Mouse (Mus musculus) MEL (cell line): ENCODE measurements around the gene Crisp4. TPM values are rescaled to one million over a fixed set of nuclear protein-coding genes. Genes with fewer than 3 reads are reported as not detected.

Source experiments
- DNase-seq: peaks from one replicate; pipeline ENCODE4 v3.0.0; 2011; ENCODE audit warnings: low read depth, low spot score
- H3K27ac ChIP-seq: 2 replicates; pipeline ENCODE4 v1.5.1; 2012; ENCODE audit warnings: low read depth, mild to moderate bottlenecking, control low read depth, low read length, moderate library complexity; ENCODE audit not compliant: control insufficient read depth
- H3K27me3 ChIP-seq, 2 experiments: fragments of 150-350 bp in 1 of 2; sonication (generic) in 1 of 2; 2 replicates each; pipeline ENCODE4 v1.6.1; 2012; ENCODE audit warnings: low read length in 2 of 2, mild to moderate bottlenecking in 2 of 2, improper control_type of control experiment in 1 of 2, moderate library complexity in 1 of 2; ENCODE audit not compliant: insufficient read depth in 2 of 2, control insufficient read depth in 1 of 2
- H3K36me3 ChIP-seq, 2 experiments: 2 replicates each; pipeline ENCODE4 v1.6.1; 2012 to 2014; ENCODE audit warnings: low read length in 2 of 2, improper control_type of control experiment in 1 of 2, inconsistent platforms in 1 of 2, mild to moderate bottlenecking in 1 of 2; ENCODE audit not compliant: insufficient read depth in 2 of 2, control insufficient read depth in 1 of 2
- H3K4me1 ChIP-seq, 2 experiments: fragments of 150-350 bp in 1 of 2; sonication (generic) in 1 of 2; 2 replicates each; pipeline ENCODE4 v1.6.1; 2012; ENCODE audit warnings: low read length in 2 of 2, improper control_type of control experiment in 1 of 2, mild to moderate bottlenecking in 1 of 2; ENCODE audit not compliant: insufficient read depth in 2 of 2, control insufficient read depth in 1 of 2
- H3K4me3 ChIP-seq, 2 experiments: fragments of 150-350 bp in 1 of 2; sonication (generic) in 1 of 2; 2 replicates each; pipeline ENCODE4 v1.5.1; 2012; ENCODE audit warnings: low read depth in 2 of 2, low read length in 2 of 2, mild to moderate bottlenecking in 2 of 2, moderate library complexity in 2 of 2, control low read depth in 1 of 2, improper control_type of control experiment in 1 of 2; ENCODE audit not compliant: control insufficient read depth in 1 of 2, insufficient read depth in 1 of 2
- H3K79me2 ChIP-seq: 2 replicates; pipeline ENCODE4 v1.6.1; 2012; ENCODE audit warnings: mild to moderate bottlenecking, low read length, moderate library complexity; ENCODE audit not compliant: control insufficient read depth, poor library complexity, insufficient read depth
- H3K9ac ChIP-seq: 2 replicates; pipeline ENCODE4 v1.6.1; 2012; ENCODE audit warnings: low read depth, mild to moderate bottlenecking, control low read depth, low read length, moderate library complexity; ENCODE audit not compliant: control insufficient read depth, poor library complexity, severe bottlenecking
- H3K9me3 ChIP-seq: fragments of 150-350 bp; sonication (generic); replicated peaks from 2 replicates; pipeline ENCODE4 v1.6.1; 2012; ENCODE audit warnings: mild to moderate bottlenecking, low read length, improper control_type of control experiment, moderate library complexity; ENCODE audit not compliant: insufficient read depth
- BHLHE40 ChIP-seq: IDR thresholded peaks from 2 replicates; pipeline ENCODE4 v1.6.1; 2012; ENCODE audit warnings: low read depth, mild to moderate bottlenecking, inconsistent platforms, low read length, improper control_type of control experiment, borderline replicate concordance
- CHD2 ChIP-seq: IDR thresholded peaks from 2 replicates; pipeline ENCODE4 v1.6.1; 2011; ENCODE audit warnings: low read length, improper control_type of control experiment
- CTCF ChIP-seq, 3 experiments: IDR thresholded peaks in 2 of 3; conservative IDR thresholded peaks in 1 of 3; 2 replicates each; pipeline ENCODE4 v1.5.1; 2011 to 2012; ENCODE audit warnings: low read length in 3 of 3, low read depth in 2 of 3, mild to moderate bottlenecking in 2 of 3, improper control_type of control experiment in 1 of 3, inconsistent platforms in 1 of 3, mixed read lengths in 1 of 3, moderate library complexity in 1 of 3; ENCODE audit not compliant: control insufficient read depth in 1 of 3, insufficient read depth in 1 of 3, poor library complexity in 1 of 3, severe bottlenecking in 1 of 3
- GABPA ChIP-seq: IDR thresholded peaks from 2 replicates; pipeline ENCODE4 v1.6.1; 2012; ENCODE audit warnings: low read depth, mild to moderate bottlenecking, inconsistent platforms, low read length, improper control_type of control experiment, moderate library complexity
- GATA1 ChIP-seq: IDR thresholded peaks from 2 replicates; pipeline ENCODE4 v1.6.1; 2011; ENCODE audit warnings: low read depth, low read length, improper control_type of control experiment
- JUND ChIP-seq: IDR thresholded peaks from 2 replicates; pipeline ENCODE4 v1.6.1; 2011; ENCODE audit warnings: low read depth, mild to moderate bottlenecking, improper control_type of control experiment, low read length
- MAZ ChIP-seq: IDR thresholded peaks from 2 replicates; pipeline ENCODE4 v1.6.1; 2012; ENCODE audit warnings: low read depth, mild to moderate bottlenecking, inconsistent platforms, low read length, improper control_type of control experiment
- NELFE ChIP-seq: IDR thresholded peaks from 2 replicates; pipeline ENCODE4 v1.6.1; 2011; ENCODE audit warnings: low read depth, low read length, improper control_type of control experiment
- NRF1 ChIP-seq: IDR thresholded peaks from 2 replicates; pipeline ENCODE4 v1.6.1; 2014; ENCODE audit warnings: low read depth, mild to moderate bottlenecking, inconsistent platforms, low read length, improper control_type of control experiment, moderate library complexity; ENCODE audit not compliant: poor library complexity, insufficient read depth, severe bottlenecking
- RAD21 ChIP-seq: IDR thresholded peaks from 2 replicates; pipeline ENCODE4 v1.6.1; 2011; ENCODE audit warnings: mild to moderate bottlenecking, low read depth, low read length, improper control_type of control experiment
- RCOR1 ChIP-seq: IDR thresholded peaks from 2 replicates; pipeline ENCODE4 v1.6.1; 2012; ENCODE audit warnings: low read depth, mild to moderate bottlenecking, inconsistent platforms, low read length, improper control_type of control experiment
- SMC3 ChIP-seq: IDR thresholded peaks from 2 replicates; pipeline ENCODE4 v1.6.1; 2011; ENCODE audit warnings: low read depth, low read length, improper control_type of control experiment
- TAL1 ChIP-seq: IDR thresholded peaks from 2 replicates; pipeline ENCODE4 v1.6.1; 2012; ENCODE audit warnings: mild to moderate bottlenecking, inconsistent platforms, low read length, moderate library complexity, mixed read lengths
- USF1 ChIP-seq: IDR thresholded peaks from 2 replicates; pipeline ENCODE4 v1.6.1; 2014; ENCODE audit warnings: low read depth, mild to moderate bottlenecking, inconsistent platforms, low read length, improper control_type of control experiment, moderate library complexity
- polyA plus RNA-seq, 2 experiments: library from polyadenylated mRNA; stranded (reverse) in 1 of 2; unstranded in 1 of 2; fragments of >175 nt in 1 of 2; fragments of >200 nt in 1 of 2; gene quantifications; 2 replicates each; pipeline versions ENCODE4 v1.2.1 to v1.2.4; 2012; ENCODE audit warnings: low replicate concordance in 2 of 2, low read depth in 1 of 2; ENCODE audit not compliant: insufficient read length in 2 of 2, insufficient read depth in 1 of 2, missing spikeins in 1 of 2
- total RNA-seq: library from RNA; depleted of rRNA; stranded (reverse); fragments of 300-350 nt; gene quantifications from 2 replicates; pipeline ENCODE4 v1.2.3, GENCODE M21; 2012

Gene Crisp4
- total and polyA plus RNA-seq, 3 experiments: not detected

GRCm38 (mm10) chr1:18131691-18132090 lies 14.0 kb downstream of the Crisp4 start (continued):
- TF ChIP-seq NRF1: no peak
- no peak for TF ChIP-seq GABPA
- TF ChIP-seq MAZ: no peak
- TF ChIP-seq CTCF (IDR thresholded peaks at IDR 0.05 in 2 of 3, conservative IDR thresholded peaks at IDR 0.05 in 1 of 3; ENCODE audit: control insufficient read depth in 1 of 3, insufficient read depth in 1 of 3, low read depth in 2 of 3, low read length in 3 of 3, poor library complexity in 1 of 3, severe bottlenecking in 1 of 3): peak in 2 of 3 experiments; percentile 32 to 43; a peak in 4 of 6 replicates
- TF ChIP-seq NELFE: no peak

- Histone ChIP-seq H3K4me3 (no peak overlapping the region), H3K79me2 (no peaks in the 10 kb centered on the region), H3K9ac (no peak overlapping the region), H3K27ac (no peak overlapping the region), H3K9me3 (no peaks in the 10 kb centered on the region), H3K4me1 (no peaks in the 10 kb centered on the region), H3K27me3 (no peaks in the 10 kb centered on the region), H3K36me3 (no peaks in the 10 kb centered on the region)
- DNase-seq: no peak
- TF ChIP-seq GATA1 (no peak), TAL1 (no peak)
Measured at GRCm38 (mm10) chr1:18129983-18130382, 15.7 kb downstream of the Crisp4 start.

- Histone ChIP-seq H3K27ac (no peak overlapping the region), H3K36me3 (no peaks in the 10 kb centered on the region), H3K9ac (no peak overlapping the region), H3K9me3 (no peaks in the 10 kb centered on the region), H3K79me2 (no peaks in the 10 kb centered on the region), H3K27me3 (no peaks in the 10 kb centered on the region), H3K4me1 (no peaks in the 10 kb centered on the region), H3K4me3 (no peak overlapping the region)
- DNase-seq: peak; percentile 43
- TF ChIP-seq SMC3 (peak; percentile 43), RAD21 (peak; percentile 66), BHLHE40 (no peak), USF1 (no peak), RCOR1 (no peak), CHD2 (no peak), JUND (no peak), CTCF (IDR thresholded peaks at IDR 0.05 in 2 of 3, conservative IDR thresholded peaks at IDR 0.05 in 1 of 3; ENCODE audit: control insufficient read depth in 1 of 3, insufficient read depth in 1 of 3, low read depth in 2 of 3, low read length in 3 of 3, poor library complexity in 1 of 3, severe bottlenecking in 1 of 3) (peak; percentile 12 to 60 (median 21); a peak in 3 of 6 replicates)
Measured at GRCm38 (mm10) chr1:18106720-18107355, 38.9 kb downstream of the Crisp4 start.
